Mouse (Mus musculus) kidney, embryonic 14.5 days (tissue): ENCODE data around the gene Inpp4b. TPM values are rescaled to one million over a fixed set of nuclear protein-coding genes. Genes with fewer than 3 reads are reported as not detected.

ENCODE experiments used
- ATAC-seq: fragments of 200-750 bp; cut with Nextera tagmentation; 2 replicates; pipeline ENCODE4 v1.8.0; 2017; ENCODE audit warnings: moderate number of reproducible peaks, mild to moderate bottlenecking, moderate TSS enrichment, moderate library complexity; ENCODE audit not compliant: low FRiP score, low TSS enrichment
- H3K27ac ChIP-seq: fragments of 300-500 bp; sonication (generic); 2 replicates; pipeline ENCODE4 v1.5.1; 2014; ENCODE audit warnings: low read depth, mild to moderate bottlenecking, low read length, moderate library complexity, mixed read lengths
- H3K27me3 ChIP-seq: fragments of 300-500 bp; sonication (generic); 2 replicates; pipeline ENCODE4 v1.6.1; 2014; ENCODE audit warnings: mild to moderate bottlenecking, low read length; ENCODE audit not compliant: control insufficient read depth, insufficient read depth
- H3K36me3 ChIP-seq: fragments of 300-500 bp; sonication (generic); 2 replicates; pipeline ENCODE4 v1.6.1; 2014; ENCODE audit warnings: low read length, mixed read lengths; ENCODE audit not compliant: control insufficient read depth, insufficient read depth
- H3K4me1 ChIP-seq: fragments of 300-500 bp; sonication (generic); 2 replicates; pipeline ENCODE4 v1.6.1; 2014; ENCODE audit warnings: low read length, mixed read lengths; ENCODE audit not compliant: control insufficient read depth, insufficient read depth
- H3K4me2 ChIP-seq: fragments of 300-500 bp; sonication (generic); replicated peaks from 2 replicates; pipeline ENCODE4 v1.6.1; 2014; ENCODE audit warnings: low read depth, mild to moderate bottlenecking, low read length
- H3K4me3 ChIP-seq: fragments of 300-500 bp; sonication (generic); 2 replicates; pipeline ENCODE4 v1.5.1; 2014; ENCODE audit warnings: mild to moderate bottlenecking, low read length
- H3K9ac ChIP-seq: fragments of 300-500 bp; sonication (generic); 2 replicates; pipeline ENCODE4 v1.6.1; 2014; ENCODE audit warnings: low read depth, mild to moderate bottlenecking, low read length, moderate library complexity
- H3K9me3 ChIP-seq: fragments of 300-500 bp; sonication (generic); 2 replicates; pipeline ENCODE4 v1.6.1; 2016; ENCODE audit warnings: low read length; ENCODE audit not compliant: control insufficient read depth
- WGBS: fragments of 180-500 bp; shearing (Covaris S2); extraction: QIAGEN DNeasy Blood & Tissue Kit; methylation state at CpG from one replicate; pipeline ENCODE4 v1.1.7; 2014; 5-methylcytosine and 5-hydroxymethylcytosine counted together
- polyA plus RNA-seq: library from polyadenylated mRNA; unstranded; fragments of >200 nt; fragmentation: Nextera tagmentation; extraction: Ambion mirVana; gene quantifications from 2 replicates; pipeline ENCODE4 v1.2.1, GENCODE M21; 2014

Inpp4b gene
- polyA plus RNA-seq, 1 experiment from 2014 or later, result 12.3 TPM

- ATAC-seq, result no peak
- Histone ChIP-seq H3K4me2 (no peak overlapping the region), H3K27ac (no peak overlapping the region), H3K9me3 (no peaks in the 10 kb centered on the region), H3K27me3 (no peaks in the 10 kb centered on the region), H3K4me3 (no peak overlapping the region), H3K9ac (no peak overlapping the region), H3K36me3 (no peaks in the 10 kb centered on the region), H3K4me1 (no peaks in the 10 kb centered on the region)
- WGBS, result 84% methylated on average over 1 of the region's 1 CpGs
These were observed 435.3 kb downstream of the Inpp4b start for GRCm38 (mm10) chr8:81777704-81778103.

DNA sequence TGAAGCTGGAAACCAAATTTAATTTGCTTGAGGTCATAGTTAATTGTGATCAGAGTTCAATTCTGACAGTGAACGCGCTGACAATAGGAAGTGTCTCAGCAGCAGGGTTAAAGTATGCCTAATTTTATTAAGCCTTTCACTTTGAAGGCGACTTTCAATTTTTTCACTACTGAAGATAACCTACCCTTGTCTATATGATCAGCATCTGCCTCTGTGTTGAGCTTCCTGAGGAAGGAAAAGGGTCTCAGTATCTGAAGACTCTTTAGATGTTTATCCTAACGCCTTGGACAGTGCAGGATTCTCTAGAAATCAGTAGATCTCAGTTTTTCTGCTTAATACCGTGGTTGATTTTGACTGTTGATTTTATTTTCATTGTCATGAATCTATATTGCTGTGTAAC lies 437.1 kb downstream of the Inpp4b start:
- Histone ChIP-seq H3K27ac (no peak overlapping the region), H3K4me2 (no peak overlapping the region), H3K27me3 (no peaks in the 10 kb centered on the region), H3K9ac (no peak overlapping the region), H3K36me3 (no peaks in the 10 kb centered on the region), H3K9me3 (no peaks in the 10 kb centered on the region), H3K4me1 (no peaks in the 10 kb centered on the region), H3K4me3 (no peak overlapping the region)
- no peak for ATAC-seq
- WGBS, result 88% methylated on average over 5 of the region's 5 CpGs

- no peaks in the 10 kb centered on the region for H3K27me3 ChIP-seq
- no peak overlapping the region for H3K27ac ChIP-seq
- no peaks in the 10 kb centered on the region for H3K9me3 ChIP-seq
- no peaks in the 10 kb centered on the region for H3K4me1 ChIP-seq
- no peak for ATAC-seq
- H3K9ac ChIP-seq, result no peak overlapping the region
- no peaks in the 10 kb centered on the region for H3K36me3 ChIP-seq
- H3K4me2 ChIP-seq, result no peak overlapping the region
- WGBS, result 95% methylated on average over 6 of the region's 6 CpGs
- no peak overlapping the region for H3K4me3 ChIP-seq
These were observed 437.8 kb downstream of the Inpp4b start for GRCm38 (mm10) chr8:81780166-81780565.

DNA sequence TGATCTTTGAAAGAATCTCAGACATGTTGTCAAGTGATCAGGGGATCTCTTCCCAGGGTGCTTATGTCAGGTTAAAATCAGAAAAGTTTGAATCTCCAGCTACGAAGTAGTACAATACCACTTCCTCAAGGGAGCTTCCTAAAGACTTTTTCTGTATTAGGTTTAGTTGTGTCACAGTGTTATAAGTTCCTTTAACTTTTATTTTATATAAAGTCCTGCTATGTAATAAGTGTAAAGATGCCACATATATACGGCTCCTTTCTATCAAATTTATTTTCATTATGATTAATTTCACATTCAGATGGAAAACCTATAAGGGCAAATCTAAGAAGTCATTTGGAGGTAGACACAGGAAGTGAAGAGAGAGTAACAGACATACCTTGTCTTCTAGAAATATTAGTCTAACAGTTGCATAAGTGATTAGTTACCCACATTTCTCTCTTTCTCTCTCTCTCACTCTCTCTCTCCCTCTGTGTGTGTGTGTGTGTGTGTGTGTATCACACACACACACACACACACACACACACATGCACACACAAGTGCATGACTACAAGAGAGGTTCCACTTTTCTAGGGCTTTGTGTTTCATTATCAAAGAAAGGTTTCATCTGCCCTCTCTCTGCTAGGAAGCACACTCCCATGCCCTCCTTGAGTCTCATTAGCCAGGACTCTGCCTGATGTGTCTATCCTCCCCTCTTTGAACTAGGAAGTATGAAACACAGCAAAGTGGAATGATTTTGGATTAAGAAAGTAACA lies 438.7 kb downstream of the Inpp4b start:
- no peak overlapping the region for H3K4me3 ChIP-seq
- no peaks in the 10 kb centered on the region for H3K36me3 ChIP-seq
- H3K27ac ChIP-seq, result no peak overlapping the region
- H3K4me1 ChIP-seq, result no peaks in the 10 kb centered on the region
- ATAC-seq, result no peak
- H3K9ac ChIP-seq, result no peak overlapping the region
- WGBS, result 91% methylated on average over 2 of the region's 2 CpGs
- no peaks in the 10 kb centered on the region for H3K9me3 ChIP-seq
- no peak overlapping the region for H3K4me2 ChIP-seq
- H3K27me3 ChIP-seq, result no peaks in the 10 kb centered on the region

DNA sequence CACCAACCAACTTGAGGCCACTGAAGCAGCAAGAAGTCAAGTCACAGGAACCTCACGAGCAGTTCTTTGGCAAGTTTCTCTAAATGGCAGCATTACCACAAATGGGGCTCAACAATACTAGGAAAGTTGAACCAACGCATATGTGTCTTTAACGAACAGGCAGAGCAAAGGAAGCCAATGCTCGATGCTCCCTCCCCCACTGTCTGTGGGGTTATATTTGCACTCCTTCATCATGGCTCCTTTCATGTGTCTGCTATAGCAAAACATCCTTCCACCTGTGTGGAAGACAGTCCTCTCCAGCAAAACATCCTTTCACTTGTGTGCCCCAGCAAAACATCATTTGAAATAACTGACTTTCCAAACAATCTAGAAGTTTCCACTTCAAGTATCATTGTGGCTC lies 440.4 kb downstream of the Inpp4b start:
- no peak for ATAC-seq
- WGBS, result 87% methylated on average over 4 of the region's 4 CpGs
- H3K4me1 ChIP-seq, result no peaks in the 10 kb centered on the region
- no peak overlapping the region for H3K27ac ChIP-seq
- H3K36me3 ChIP-seq, result no peaks in the 10 kb centered on the region
- no peak overlapping the region for H3K4me2 ChIP-seq
- H3K9me3 ChIP-seq, result no peaks in the 10 kb centered on the region
- H3K9ac ChIP-seq, result no peak overlapping the region
- no peaks in the 10 kb centered on the region for H3K27me3 ChIP-seq
- H3K4me3 ChIP-seq, result no peak overlapping the region

GRCm38 (mm10) chr8:81784775-81785174 lies 442.4 kb downstream of the Inpp4b start:
- Histone ChIP-seq H3K36me3 (no peaks in the 10 kb centered on the region), H3K4me3 (no peak overlapping the region), H3K27ac (no peak overlapping the region), H3K4me2 (no peak overlapping the region), H3K27me3 (no peaks in the 10 kb centered on the region), H3K9ac (no peak overlapping the region), H3K4me1 (no peaks in the 10 kb centered on the region), H3K9me3 (no peaks in the 10 kb centered on the region)
- no peak for ATAC-seq
- 72% methylated on average over 3 of the region's 3 CpGs for WGBS

DNA sequence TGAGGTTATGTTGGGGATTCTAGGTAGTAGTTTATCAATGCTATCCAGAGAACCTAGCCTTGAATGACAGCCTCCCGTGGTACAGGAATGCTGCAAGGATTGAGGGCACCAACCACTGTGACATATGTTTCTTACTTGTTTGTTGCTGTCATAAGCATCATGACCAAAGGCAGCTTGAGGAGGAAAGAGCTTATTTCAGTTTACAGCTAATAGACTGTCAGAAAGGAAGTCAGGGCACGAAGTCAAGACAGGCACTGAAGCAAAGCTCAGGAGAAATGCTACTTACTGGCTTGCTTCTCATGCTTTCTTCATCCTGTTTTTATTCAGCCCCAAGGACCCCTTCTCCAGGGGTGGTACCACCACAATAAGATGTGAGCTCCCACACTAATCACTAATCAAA lies 446.1 kb downstream of the Inpp4b start:
- no peak overlapping the region for H3K4me2 ChIP-seq
- no peaks in the 10 kb centered on the region for H3K27me3 ChIP-seq
- no peaks in the 10 kb centered on the region for H3K4me1 ChIP-seq
- no peak overlapping the region for H3K9ac ChIP-seq
- no peaks in the 10 kb centered on the region for H3K9me3 ChIP-seq
- H3K36me3 ChIP-seq, result no peaks in the 10 kb centered on the region
- WGBS, result 68% methylated on average over 2 of the region's 2 CpGs
- ATAC-seq, result no peak
- no peak overlapping the region for H3K27ac ChIP-seq
- H3K4me3 ChIP-seq, result no peak overlapping the region

- no peak overlapping the region for H3K9ac ChIP-seq
- no peaks in the 10 kb centered on the region for H3K9me3 ChIP-seq
- no peak for ATAC-seq
- H3K27ac ChIP-seq, result no peak overlapping the region
- H3K36me3 ChIP-seq, result no peaks in the 10 kb centered on the region
- 76% methylated on average over 5 of the region's 5 CpGs for WGBS
- no peak overlapping the region for H3K4me2 ChIP-seq
- H3K4me1 ChIP-seq, result no peaks in the 10 kb centered on the region
- H3K4me3 ChIP-seq, result no peak overlapping the region
- no peaks in the 10 kb centered on the region for H3K27me3 ChIP-seq
These were observed 450.3 kb downstream of the Inpp4b start for GRCm38 (mm10) chr8:81792649-81793048.

GRCm38 (mm10) chr8:81798501-81798900 lies 456.1 kb downstream of the Inpp4b start:
- WGBS, result 79% methylated on average over 1 of the region's 1 CpGs
- ATAC-seq, result no peak
- no peaks in the 10 kb centered on the region for H3K27me3 ChIP-seq
- H3K4me3 ChIP-seq, result no peak overlapping the region
- no peaks in the 10 kb centered on the region for H3K36me3 ChIP-seq
- H3K9ac ChIP-seq, result no peak overlapping the region
- H3K4me1 ChIP-seq, result no peaks in the 10 kb centered on the region
- no peak overlapping the region for H3K27ac ChIP-seq
- H3K9me3 ChIP-seq, result no peaks in the 10 kb centered on the region
- H3K4me2 ChIP-seq, result no peak overlapping the region
